Mouse (Mus musculus): ENCODE measurements at regions not wholly inside any gene's neighbourhood (a gene's known extent, or its start where the extent isn't known, plus 50 kb on each side); places are given as distances from the start of the nearest gene placed in this dataset.

DNA sequence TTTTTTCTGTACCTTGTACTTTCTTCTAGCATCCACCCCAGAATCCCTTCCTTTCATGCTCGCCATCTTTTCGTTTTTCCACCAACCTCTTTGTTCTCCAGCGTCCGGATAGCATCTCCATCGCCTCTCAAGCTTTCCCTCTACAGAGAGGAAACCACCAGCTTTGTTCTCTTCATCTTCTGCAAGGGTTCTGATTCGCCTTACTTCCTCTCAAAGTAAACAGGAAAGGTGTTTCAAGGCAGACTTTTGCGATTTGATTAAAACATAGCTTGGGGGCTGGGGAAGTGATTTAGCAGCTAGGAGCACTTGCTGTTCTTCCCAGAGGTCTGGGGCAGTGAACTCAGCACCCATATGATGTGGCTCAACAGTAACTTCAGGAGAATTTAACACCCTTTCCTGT, 71.4 kb downstream of the Emp1 start:
- DNase-seq: no peak

DNA sequence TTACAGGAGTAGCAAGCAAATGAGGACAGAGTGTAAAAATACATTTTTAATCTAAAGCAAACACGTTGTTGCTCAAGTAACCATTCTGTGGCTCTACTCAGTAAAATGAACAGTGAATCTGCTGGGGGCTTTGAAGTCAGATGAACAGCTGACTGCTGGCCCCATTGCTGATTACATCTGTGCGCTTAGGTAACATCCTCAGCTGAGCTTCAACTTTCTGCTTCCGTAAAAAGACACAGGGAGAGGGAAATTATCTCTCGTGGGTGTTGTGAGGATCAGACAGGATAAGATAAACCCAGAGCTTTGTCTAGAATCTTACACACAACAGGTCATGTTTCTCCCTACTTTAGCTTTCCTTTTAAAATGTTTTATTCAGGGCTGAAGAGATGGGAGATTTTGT, 74.0 kb downstream of the Emp1 start:
- no peak for DNase-seq

DNA sequence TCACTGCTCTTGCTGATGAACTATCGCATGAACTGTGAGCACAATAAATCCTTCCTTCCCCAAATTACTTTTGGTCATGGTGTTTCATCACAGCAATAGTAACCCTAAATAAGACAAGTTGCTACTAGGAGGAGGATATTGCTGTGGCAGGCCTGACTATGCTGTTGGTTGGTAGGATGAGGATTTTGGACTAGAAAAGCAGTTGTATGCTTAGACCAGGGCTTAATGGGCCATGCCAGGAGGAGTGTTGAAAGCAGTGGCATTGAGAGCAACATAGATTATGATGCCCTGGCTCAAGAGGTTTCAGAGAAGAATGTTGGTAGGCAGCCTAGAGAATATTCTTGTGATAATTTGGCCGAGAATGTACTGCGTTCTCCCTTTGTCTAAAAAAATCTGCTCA, 75.9 kb downstream of the Emp1 start:
- DNase-seq: no peak

DNA sequence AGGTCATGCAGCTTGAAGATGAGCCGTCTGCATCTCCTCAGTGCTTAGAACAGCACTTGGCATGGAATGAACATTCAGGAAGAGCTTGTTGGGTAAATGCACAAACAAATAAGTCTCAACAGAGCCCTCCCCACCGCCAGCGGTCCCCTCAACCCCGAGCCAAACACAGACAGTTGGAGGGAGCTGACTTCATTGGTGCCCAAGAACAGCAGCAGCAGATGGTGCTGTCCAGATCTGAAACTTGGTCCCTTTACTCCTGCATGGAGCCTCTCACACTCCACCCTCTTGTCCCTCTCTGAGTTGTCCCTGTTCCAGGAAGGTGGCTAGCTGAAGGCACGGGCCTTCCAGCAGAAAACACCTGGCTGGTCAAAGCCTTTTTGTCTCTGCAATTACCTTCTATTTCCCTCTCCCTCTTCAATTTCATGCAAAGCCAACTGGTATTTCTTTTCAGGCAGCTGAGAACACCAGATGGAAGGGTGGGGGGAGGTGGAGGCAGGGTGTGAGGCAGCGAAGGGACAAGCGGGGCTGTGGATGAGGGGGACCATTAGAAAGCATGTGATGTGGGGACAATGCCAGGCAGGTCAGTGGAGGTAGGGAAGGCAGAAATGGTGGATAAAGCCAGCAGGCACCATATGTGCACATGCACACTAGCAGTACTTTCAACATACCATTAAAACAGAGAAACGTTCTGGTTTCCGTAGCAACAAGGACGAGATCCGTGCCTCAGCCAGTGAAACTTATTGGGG, 79.0 kb downstream of the Emp1 start:
- DNase-seq: no peak

DNA sequence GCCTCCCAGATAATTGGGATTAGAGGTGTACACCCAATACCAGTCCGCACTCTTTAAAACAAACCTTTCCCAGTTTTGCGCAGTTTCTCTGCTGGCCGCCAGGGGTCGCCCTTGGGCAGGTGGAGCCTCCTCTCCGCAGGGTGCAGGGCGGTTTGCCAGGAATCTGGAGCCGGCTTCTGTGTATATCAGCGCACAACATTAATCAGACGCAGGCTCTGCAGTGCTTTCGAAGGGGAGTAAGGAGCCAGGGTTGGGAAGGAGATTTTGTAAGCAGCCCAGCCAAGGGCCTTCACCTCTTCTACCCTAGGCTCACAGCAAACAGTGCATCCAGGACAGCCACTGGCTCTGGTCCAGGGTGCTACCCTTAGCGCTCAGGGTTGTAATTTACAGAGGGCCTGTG, 82.3 kb downstream of the Emp1 start:
- DNase-seq: peak in 1 of 2 experiments; percentile 41

DNA sequence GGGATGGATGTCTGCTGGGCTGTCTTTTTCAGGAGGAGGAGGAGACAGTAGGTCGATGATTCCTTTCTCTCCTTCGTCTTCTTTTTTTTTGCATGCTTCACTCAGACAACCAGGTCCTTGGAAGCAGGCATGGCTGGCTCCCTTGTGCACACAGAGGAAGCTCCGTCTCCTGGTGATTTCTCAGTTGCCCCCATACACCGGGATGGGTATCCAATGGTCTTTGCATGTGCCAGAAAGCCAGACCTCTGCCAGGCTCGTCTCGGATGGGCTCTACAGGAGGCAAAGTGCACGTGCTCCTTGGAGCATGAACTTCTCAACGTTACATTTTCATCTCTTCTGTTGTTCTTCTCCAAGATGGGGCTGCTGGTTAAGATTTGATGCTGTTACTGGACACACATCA, 82.7 kb downstream of the Emp1 start:
- DNase-seq: no peak

DNA sequence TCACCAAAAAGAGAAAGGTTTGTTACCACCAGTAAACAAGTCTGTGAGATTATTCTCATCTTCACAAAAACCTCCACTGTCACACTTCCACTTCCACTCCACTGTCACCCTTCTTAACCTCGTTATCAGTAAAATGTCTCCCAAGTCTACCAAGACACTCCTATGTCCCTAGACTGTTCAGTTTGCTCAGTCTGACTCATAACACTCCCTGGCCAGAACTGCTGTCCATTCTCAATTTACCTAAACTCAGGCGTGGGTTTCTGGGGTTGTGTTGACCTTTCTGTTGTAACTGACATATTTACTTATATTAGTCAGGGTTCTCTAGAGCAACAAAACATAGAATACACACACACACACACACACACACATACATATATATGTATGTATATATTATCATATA, 85.5 kb downstream of the Emp1 start:
- no peak for DNase-seq

DNA sequence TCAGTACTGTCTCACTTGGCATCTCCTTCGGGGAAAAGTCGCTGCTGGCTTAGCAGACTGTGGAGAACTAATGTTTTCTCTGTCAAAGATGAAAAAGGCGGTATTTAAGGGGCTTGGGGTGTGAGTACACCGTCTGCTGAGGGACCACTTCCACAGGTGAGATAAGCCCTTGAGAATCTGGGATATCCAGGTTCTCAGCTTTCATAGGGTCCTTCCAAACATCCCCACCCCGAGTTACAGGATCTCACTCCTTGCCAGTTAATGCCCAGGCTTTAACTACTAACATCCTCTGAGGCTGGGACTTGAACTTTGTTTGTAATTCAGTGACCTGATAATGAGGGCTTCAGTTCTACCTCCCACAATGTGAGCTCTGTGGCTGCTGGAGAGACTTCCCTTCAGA, 86.9 kb downstream of the Emp1 start:
- no peak for DNase-seq

DNA sequence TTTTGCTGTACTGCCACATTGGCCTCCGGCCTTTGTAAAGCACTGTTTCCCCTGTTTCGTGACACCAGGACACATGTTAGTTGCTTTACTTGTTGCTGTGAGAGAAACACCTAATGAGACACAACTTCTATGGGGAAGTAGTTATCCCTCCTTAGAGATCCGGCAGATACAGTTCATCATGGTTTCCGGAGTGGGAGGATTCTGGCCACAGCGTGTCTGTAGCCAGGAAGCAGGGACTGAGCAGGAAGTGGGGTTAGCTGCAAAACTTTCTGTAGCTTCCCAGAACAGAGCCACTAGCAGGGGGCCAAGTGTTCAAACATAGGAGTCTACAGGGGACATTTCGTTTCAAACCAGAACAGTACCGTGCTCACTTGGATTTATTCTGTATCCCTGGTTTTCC, 88.2 kb downstream of the Emp1 start:
- no peak for DNase-seq

DNA sequence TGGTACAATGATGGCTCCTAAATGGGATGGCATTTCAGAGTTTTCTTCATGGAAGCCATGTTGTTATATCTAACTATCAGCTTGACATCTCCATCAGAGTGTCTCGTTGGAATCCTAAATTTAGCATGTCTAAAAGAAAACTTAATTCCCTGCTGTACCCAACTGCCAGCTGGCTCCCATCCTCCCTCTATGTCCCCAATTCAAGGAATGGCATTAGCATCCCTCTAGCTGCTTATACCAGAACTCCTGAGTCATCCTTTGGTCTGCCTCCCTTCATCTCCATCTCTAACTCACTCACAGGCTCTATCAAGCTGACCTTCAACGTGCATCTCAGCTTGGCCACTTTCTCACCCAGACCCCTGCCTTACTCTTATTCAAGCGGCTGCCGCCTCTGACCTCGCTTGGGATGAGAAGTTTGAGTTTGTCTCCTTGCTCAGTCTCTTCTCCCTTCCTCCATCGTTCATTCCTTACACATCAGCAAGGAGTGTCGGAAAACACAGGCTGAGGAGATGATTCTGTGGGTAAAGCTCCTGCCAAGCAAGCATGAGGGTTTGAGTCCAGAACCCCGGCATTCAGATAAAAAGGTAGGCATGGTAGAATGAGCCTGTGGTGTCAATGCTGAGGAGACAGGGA, 88.9 kb downstream of the Emp1 start:
- DNase-seq: no peak

DNA sequence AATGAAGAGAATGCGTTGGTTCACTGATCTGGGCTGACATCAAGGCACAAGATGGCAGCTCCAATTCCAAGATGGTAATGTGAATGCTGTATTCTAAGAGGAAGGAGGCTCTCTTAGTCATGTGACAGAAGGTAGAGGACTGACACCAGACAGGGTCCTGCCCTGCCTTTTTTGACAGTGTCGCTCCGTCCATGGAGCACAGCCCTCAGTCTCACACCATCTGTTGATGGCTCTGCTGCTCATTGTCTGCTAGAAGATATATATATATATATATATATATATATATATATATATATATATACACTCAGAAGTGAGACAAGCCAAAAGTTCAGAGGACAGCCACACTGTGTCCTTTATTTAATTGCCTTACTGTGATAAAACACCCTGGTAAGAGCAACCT, 90.7 kb downstream of the Emp1 start:
- no peak for DNase-seq

DNA sequence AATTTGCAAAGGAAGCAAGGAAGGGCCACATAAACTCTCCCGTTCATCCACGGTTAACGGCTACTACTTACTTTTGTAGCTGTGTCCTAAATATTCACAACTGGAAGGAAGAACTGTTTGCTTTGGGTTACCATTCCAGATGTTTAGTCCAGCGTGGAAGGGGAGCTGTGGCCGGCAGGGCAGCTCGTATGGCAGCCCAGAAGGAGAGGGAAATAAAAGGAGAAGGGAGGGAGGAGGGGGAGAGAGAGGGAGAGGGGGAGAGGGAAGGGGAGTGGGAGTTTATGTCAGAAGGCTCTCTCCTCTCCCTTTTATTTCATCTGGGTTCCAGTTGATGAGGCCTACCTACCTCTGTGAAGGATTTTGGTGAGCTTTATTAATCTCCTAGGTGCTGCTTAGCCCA, 110.2 kb downstream of the Emp1 start:
- DNase-seq: no peak

DNA sequence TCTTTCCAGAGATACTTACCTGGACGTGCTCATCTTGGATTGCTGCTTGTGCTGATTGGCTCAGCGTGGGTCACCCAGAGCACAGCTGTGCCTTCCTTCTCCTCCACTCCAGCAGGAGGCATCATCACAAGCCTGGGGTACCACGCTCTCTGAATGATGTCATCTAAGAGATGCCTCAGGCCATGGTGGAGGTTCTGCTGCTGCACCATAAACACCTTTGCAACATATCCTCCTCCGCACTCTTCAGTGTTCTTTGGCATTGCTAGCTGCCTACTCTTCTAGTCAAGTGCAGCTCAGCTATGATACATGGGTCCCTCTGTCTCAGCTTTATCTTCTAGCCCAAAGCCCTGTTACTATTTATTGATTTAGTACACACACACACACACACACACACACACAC, 110.8 kb downstream of the Emp1 start:
- no peak for DNase-seq

DNA sequence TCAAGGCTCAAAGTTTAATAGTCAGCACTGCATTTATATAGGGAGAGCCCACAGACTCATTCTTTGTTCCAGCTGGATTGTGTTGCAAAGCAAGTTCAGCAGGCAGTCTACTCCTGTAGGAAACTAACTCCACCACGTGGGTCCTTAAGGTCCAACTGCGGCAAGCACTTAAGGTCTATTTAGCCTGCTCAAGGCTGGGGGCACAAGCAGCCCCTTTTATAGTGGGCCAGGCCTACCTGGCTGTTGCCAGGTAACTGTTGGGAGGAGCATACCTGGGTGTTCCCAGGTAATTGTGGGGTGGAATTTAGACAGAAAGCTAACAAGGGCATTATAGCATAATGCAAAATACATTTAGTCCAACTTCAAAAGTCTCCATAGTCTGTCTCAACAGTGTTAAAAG, 126.5 kb downstream of the Emp1 start:
- no peak for DNase-seq

DNA sequence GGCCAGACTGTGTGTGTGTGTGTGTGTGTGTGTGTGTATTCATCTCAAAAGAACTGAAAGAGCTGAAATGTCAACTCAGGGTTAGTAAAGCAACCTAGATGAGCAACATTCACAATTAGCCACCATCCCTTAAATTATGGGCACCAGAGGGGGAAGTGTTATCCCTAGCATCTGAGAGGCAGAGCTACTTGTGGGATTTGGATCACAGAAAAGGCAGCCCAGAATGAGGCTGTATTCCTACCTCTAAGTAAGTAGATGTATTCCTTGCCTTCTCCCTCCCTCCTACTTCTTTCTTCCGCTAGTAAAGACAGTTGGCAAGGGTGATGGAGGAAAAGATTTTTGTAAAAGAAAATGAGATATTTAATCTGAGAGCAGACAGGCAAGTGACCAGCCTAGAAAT, 131.6 kb downstream of the Emp1 start:
- no peak for DNase-seq

DNA sequence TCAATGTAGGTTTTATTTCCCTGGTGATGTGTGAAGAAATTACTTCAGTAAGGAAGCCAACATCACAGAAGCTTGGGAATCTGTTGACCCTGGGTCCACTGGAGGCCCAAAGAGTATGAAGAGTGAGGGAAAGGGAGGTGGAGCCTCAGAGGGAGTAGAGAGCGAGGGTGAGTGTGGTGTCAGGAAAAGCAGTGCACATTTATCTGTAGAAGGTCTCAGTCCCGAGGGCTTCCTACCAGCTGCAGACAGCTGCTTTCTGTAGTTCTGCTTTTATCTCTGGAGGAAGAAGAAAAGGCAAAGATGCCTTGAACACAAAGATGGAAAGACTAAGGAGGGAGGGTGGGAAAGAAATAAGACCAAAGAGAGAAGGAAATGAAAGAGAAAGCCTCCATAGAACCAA, 133.5 kb downstream of the Emp1 start:
- DNase-seq: no peak

DNA sequence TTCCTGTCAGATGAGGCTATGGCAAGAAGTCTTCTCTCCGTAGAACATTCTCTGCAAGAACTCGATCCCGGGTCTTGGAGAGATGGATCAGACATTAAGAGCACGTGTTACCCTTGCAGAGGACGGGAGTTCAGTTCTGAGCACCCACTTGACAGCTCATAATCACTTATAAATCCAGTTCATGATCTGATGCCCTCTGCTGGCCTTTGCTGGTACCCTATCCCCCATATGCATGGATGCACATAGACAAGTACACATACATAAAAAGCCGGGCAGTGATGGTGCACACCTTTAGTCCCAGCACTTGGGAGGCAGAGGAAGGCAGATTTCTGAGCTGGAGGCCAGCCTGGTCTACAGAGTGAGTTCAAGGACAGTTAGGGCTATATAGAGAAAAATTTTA, 136.2 kb downstream of the Emp1 start:
- no peak for DNase-seq

DNA sequence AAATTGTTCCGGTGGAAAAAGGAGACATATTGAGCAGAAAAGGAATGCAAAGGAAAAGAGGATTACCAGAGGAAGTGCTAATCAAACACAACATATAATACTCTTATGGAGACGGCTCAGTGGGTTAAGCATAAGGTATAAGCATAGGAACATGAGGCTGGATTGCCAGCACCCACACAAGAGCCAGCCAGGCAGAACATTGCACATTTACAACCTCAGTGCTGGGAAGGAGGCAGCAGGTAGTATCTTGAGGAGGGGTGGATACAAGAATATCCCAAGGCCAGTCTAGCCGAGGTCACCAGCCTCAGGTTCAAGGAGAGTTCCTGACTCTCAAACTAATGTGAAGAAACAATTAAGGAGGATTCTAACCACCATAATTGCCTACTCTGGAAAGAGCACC, 138.0 kb downstream of the Emp1 start:
- no peak for DNase-seq

DNA sequence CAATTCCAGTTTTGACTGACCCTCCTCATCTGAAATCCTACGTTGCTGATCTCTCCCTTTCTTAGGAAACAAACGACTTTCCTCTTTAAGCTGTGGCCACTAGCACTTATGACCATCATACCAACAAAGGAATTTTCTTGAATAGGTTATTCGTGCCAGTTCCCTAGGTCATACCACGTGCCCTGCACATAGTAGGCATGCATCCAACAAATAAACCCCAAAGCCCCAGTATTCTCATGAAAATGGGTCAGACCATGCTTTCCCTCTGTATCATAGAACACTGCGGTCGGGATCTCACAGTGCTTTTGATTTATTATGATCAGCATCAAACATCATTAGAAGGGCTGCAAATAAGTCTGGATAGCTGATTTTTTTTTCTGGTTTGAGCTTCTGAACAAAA, 139.4 kb downstream of the Emp1 start:
- no peak for DNase-seq

DNA sequence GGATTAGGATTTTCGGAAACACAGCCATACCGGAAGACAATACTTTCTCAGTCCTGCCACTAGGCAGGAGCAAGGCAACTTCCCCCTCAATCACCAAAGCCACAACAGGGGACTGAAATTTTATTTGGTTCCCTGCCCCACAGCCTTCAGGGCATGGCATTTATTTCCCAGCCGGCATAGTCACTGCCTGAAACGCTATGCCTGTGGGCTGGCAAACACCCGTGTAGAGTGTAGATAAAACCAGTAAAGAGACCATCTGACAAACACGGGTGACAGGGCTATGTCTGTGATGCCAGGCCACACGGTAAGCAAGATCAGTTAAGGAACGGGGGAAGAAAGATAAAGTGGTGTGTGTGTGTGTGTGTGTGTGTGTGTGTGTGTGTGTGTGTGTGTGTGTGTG, 140.1 kb downstream of the Emp1 start:
- no peak for DNase-seq

DNA sequence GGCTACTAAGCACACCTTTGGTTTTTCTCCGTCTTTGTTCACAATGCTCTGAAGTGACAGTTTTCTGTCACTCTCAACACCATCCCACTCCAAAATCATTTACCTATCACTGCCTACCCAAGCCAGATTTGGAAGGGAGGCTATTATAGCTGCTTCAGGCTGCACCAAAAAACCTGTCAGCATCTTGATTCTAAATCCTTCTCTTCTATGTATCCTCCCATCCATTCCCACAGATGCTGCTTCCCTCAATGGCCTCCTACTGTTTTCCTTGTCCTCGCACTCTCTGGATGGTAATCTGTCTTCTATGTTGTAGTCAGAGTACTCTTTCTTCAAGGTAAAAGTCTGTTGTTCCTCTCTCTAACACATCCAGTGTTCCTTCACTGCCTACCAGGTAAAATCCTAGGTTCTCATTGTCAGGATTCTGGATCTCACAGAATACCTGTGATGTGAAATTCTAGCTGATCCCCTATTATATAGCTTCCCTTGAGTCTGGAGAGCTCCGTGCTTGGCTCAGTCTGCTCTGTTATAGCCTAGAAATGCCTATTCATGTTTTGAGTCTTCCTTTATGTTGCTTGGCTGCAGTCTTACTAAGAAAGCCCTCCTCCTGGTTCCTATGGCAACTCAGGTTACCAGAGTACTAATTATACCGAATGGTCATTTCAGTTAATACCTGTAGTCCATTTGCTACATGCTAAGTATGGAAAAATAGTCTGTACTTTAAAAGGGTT, 156.5 kb downstream of the Emp1 start:
- DNase-seq: no peak

DNA sequence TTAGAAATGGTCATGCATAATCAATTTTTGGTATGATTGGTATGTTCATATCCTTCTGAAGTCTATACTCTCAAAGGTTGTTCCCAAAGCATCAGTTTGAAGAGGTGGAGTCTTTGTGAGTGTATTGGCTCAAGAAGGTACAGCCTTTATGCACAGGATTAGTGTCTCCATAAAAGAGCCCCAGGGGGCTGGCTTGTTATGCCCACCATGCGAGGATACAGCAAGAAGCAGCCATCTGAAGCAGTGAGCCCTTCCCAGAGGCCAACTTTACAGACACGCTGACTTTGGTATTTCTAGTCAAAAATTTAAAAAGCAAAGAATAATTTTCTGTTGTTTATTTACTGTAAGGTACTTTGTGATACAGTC, 157.1 kb downstream of the Emp1 start:
- DNase-seq: no peak

DNA sequence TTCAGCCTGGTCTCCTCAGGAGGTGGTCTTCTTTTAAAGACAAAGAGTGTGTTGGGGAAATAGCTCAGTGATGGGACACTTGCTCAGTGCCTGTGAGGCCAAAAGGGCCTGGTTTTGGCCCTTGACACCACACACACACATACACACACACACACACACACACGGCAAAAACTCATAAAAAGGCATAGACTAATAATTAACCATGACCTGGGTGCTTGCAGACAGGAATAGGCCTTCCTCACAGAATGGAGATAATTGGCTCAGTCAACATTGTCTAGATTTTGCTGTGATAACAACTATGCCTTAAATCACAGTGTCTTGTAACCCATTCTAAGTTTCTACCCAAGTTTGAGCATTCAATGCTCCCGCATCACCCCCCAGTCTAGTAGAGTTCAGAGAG, 158.5 kb downstream of the Emp1 start:
- no peak for DNase-seq

DNA sequence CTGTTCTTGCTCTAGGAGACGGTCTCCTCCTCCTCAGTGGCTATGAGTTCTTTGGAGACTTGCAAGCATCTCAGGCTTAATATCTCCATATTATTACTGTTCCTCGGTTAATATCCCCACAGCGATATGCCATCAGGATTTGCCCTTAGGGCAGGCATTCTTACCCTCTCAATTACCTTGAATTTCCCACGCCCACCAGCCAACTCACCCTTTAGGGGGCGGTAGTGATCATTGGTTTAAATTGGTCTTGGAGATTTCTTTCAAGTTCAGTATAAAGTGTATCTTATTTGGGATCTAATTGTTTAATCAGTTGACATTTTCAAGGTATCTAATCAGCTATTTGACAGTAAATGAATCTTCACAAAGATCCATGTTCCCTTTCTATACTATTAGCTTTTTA, 162.5 kb downstream of the Emp1 start:
- DNase-seq: no peak

Measured in spleen, adult 18-20 months (tissue).